Mouse (Mus musculus): ENCODE measurements at regions not wholly inside any gene's neighbourhood (a gene's known extent, or its start where the extent isn't known, plus 50 kb on each side); places are given as distances from the start of the nearest gene placed in this dataset.
"Not testable (repeated sequence)": the region's sequence is repeated elsewhere in the genome, so short reads cannot be mapped to it uniquely, and the experiment has no call there.

GRCm38 (mm10) chr14:86322365-86322764 is 818.7 kb downstream of the Diaph3 start:
- no peak for DNase-seq (ENCODE audit: low read depth, low spot score)

- DNase-seq (ENCODE audit: low read depth, low spot score): no peak
Measured at GRCm38 (mm10) chr14:86315974-86316373, 825.1 kb downstream of the Diaph3 start.

- no peak for DNase-seq (ENCODE audit: low read depth, low spot score)
Measured at GRCm38 (mm10) chr14:86308949-86309543, 832.0 kb downstream of the Diaph3 start.

GRCm38 (mm10) chr14:86307806-86308205 is 833.2 kb downstream of the Diaph3 start:
- no peak for DNase-seq (ENCODE audit: low read depth, low spot score)

- no peak for DNase-seq (ENCODE audit: low read depth, low spot score)
Measured at GRCm38 (mm10) chr14:86301666-86302065, 839.4 kb downstream of the Diaph3 start.

GRCm38 (mm10) chr14:86300811-86301210 is 840.2 kb downstream of the Diaph3 start:
- DNase-seq (ENCODE audit: low read depth, low spot score): no peak

GRCm38 (mm10) chr14:86297991-86298390 is 843.0 kb downstream of the Diaph3 start:
- DNase-seq (ENCODE audit: low read depth, low spot score): no peak

- not testable (repeated sequence) for DNase-seq (ENCODE audit: low read depth, low spot score)
Measured at GRCm38 (mm10) chr14:86294606-86295005, 846.4 kb downstream of the Diaph3 start.

- no peak for DNase-seq (ENCODE audit: low read depth, low spot score)
Measured at GRCm38 (mm10) chr14:86293804-86294203, 847.2 kb downstream of the Diaph3 start.

- DNase-seq (ENCODE audit: low read depth, low spot score): no peak
Measured at GRCm38 (mm10) chr14:86293371-86293770, 847.7 kb downstream of the Diaph3 start.

GRCm38 (mm10) chr14:86290556-86290955 is 850.5 kb downstream of the Diaph3 start:
- no peak for DNase-seq (ENCODE audit: low read depth, low spot score)

- DNase-seq (ENCODE audit: low read depth, low spot score): peak; percentile 32
Measured at GRCm38 (mm10) chr14:86261640-86262230, 879.3 kb downstream of the Diaph3 start.

GRCm38 (mm10) chr14:86254196-86254595 is 886.8 kb downstream of the Diaph3 start:
- DNase-seq (ENCODE audit: low read depth, low spot score): no peak

- DNase-seq (ENCODE audit: low read depth, low spot score): no peak
Measured at GRCm38 (mm10) chr14:86251617-86252016, 889.4 kb downstream of the Diaph3 start.

GRCm38 (mm10) chr14:86247686-86248085 is 893.3 kb downstream of the Diaph3 start:
- peak; percentile 35 for DNase-seq (ENCODE audit: low read depth, low spot score)

- no peak for DNase-seq (ENCODE audit: low read depth, low spot score)
Measured at GRCm38 (mm10) chr14:86246770-86247169, 894.3 kb downstream of the Diaph3 start.

- no peak for DNase-seq (ENCODE audit: low read depth, low spot score)
Measured at GRCm38 (mm10) chr14:86243662-86244061, 897.4 kb downstream of the Diaph3 start.

- DNase-seq (ENCODE audit: low read depth, low spot score): no peak
Measured at GRCm38 (mm10) chr14:86242836-86243235, 898.2 kb downstream of the Diaph3 start.

GRCm38 (mm10) chr14:86239090-86239489 is 901.9 kb downstream of the Diaph3 start:
- no peak for DNase-seq (ENCODE audit: low read depth, low spot score)

GRCm38 (mm10) chr14:86233305-86233704 is 907.7 kb downstream of the Diaph3 start:
- DNase-seq (ENCODE audit: low read depth, low spot score): no peak

- no peak for DNase-seq (ENCODE audit: low read depth, low spot score)
Measured at GRCm38 (mm10) chr14:86230609-86231008, 910.4 kb downstream of the Diaph3 start.

- no peak for DNase-seq (ENCODE audit: low read depth, low spot score)
Measured at GRCm38 (mm10) chr14:86229755-86230154, 911.3 kb downstream of the Diaph3 start.

- no peak for DNase-seq (ENCODE audit: low read depth, low spot score)
Measured at GRCm38 (mm10) chr14:86215711-86216110, 925.3 kb downstream of the Diaph3 start.

GRCm38 (mm10) chr14:86211654-86212053 is 929.4 kb downstream of the Diaph3 start:
- no peak for DNase-seq (ENCODE audit: low read depth, low spot score)
